Mouse (Mus musculus): ENCODE results near the gene Trio. TPM values are rescaled to one million over a fixed set of nuclear protein-coding genes. Genes with fewer than 3 reads are reported as not detected.

Trio gene
- polyA plus RNA-seq, 1 experiment: 24.7 TPM

- no peak overlapping the region for H3K27ac ChIP-seq (ENCODE audit: control insufficient read depth, insufficient read depth, low read depth, low read length, poor library complexity)
- H3K4me1 ChIP-seq (ENCODE audit: control insufficient read depth, insufficient read depth, low read length): no peaks in the 10 kb centered on the region; the same call in 1 of the 2 replicates
- TF ChIP-seq CTCF (IDR thresholded peaks at IDR 0.05; ENCODE audit: control insufficient read depth, insufficient read depth, low read length) (no peak), POLR2A (IDR thresholded peaks at IDR 0.05; ENCODE audit: borderline replicate concordance, control insufficient read depth, low read depth, low read length) (no peak)
- 79% methylated on average over 6 of the region's 6 CpGs for WGBS
- H3K4me3 ChIP-seq (replicated peaks; ENCODE audit: control insufficient read depth, low read depth, low read length): no peak overlapping the region
Observed at GRCm38 (mm10) chr15:27793284-27793683, 232.4 kb downstream of the Trio start.

- 78% methylated on average over 11 of the region's 11 CpGs for WGBS
- Histone ChIP-seq H3K4me1 (ENCODE audit: control insufficient read depth, insufficient read depth, low read length) (no peaks in the 10 kb centered on the region; the same call in 1 of the 2 replicates), H3K27ac (ENCODE audit: control insufficient read depth, insufficient read depth, low read depth, low read length, poor library complexity) (no peak overlapping the region), H3K4me3 (replicated peaks; ENCODE audit: control insufficient read depth, low read depth, low read length) (no peak overlapping the region)
- no peak for TF ChIP-seq CTCF (IDR thresholded peaks at IDR 0.05; ENCODE audit: control insufficient read depth, insufficient read depth, low read length)
Observed at GRCm38 (mm10) chr15:27792473-27792872, 233.2 kb downstream of the Trio start.

GRCm38 (mm10) chr15:27791141-27791540 lies 234.5 kb downstream of the Trio start:
- TF ChIP-seq CTCF (IDR thresholded peaks at IDR 0.05; ENCODE audit: control insufficient read depth, insufficient read depth, low read length) (no peak), POLR2A (IDR thresholded peaks at IDR 0.05; ENCODE audit: borderline replicate concordance, control insufficient read depth, low read depth, low read length) (no peak)
- H3K27ac ChIP-seq (ENCODE audit: control insufficient read depth, insufficient read depth, low read depth, low read length, poor library complexity): no peak overlapping the region
- no peaks in the 10 kb centered on the region; the same call in 1 of the 2 replicates for H3K4me1 ChIP-seq (ENCODE audit: control insufficient read depth, insufficient read depth, low read length)
- H3K4me3 ChIP-seq (replicated peaks; ENCODE audit: control insufficient read depth, low read depth, low read length): no peak overlapping the region
- 88% methylated on average over 5 of the region's 5 CpGs for WGBS

GRCm38 (mm10) chr15:27790699-27791098 lies 234.9 kb downstream of the Trio start:
- Histone ChIP-seq H3K4me1 (ENCODE audit: control insufficient read depth, insufficient read depth, low read length) (no peaks in the 10 kb centered on the region; the same call in 1 of the 2 replicates), H3K27ac (ENCODE audit: control insufficient read depth, insufficient read depth, low read depth, low read length, poor library complexity) (no peak overlapping the region), H3K4me3 (replicated peaks; ENCODE audit: control insufficient read depth, low read depth, low read length) (no peak overlapping the region)
- WGBS: 82% methylated on average over 6 of the region's 6 CpGs
- TF ChIP-seq CTCF (IDR thresholded peaks at IDR 0.05; ENCODE audit: control insufficient read depth, insufficient read depth, low read length) (no peak), POLR2A (IDR thresholded peaks at IDR 0.05; ENCODE audit: borderline replicate concordance, control insufficient read depth, low read depth, low read length) (no peak)

- H3K27ac ChIP-seq (ENCODE audit: control insufficient read depth, insufficient read depth, low read depth, low read length, poor library complexity): no peak overlapping the region
- no peak for TF ChIP-seq CTCF (IDR thresholded peaks at IDR 0.05; ENCODE audit: control insufficient read depth, insufficient read depth, low read length)
- TF ChIP-seq POLR2A (IDR thresholded peaks at IDR 0.05; ENCODE audit: borderline replicate concordance, control insufficient read depth, low read depth, low read length): no peak
- H3K4me3 ChIP-seq (replicated peaks; ENCODE audit: control insufficient read depth, low read depth, low read length): no peak overlapping the region
- WGBS: 69% methylated on average over 3 of the region's 3 CpGs
- peaks cover 3% of the 10 kb centered on the region for H3K4me1 ChIP-seq (ENCODE audit: control insufficient read depth, insufficient read depth, low read length)
Observed at GRCm38 (mm10) chr15:27789325-27789724, 236.3 kb downstream of the Trio start.

GRCm38 (mm10) chr15:27788122-27788759 lies 237.4 kb downstream of the Trio start:
- WGBS: 90% methylated on average over 17 of the region's 17 CpGs
- no peak overlapping the region for H3K4me3 ChIP-seq (replicated peaks; ENCODE audit: control insufficient read depth, low read depth, low read length)
- no peak overlapping the region for H3K27ac ChIP-seq (ENCODE audit: control insufficient read depth, insufficient read depth, low read depth, low read length, poor library complexity)
- TF ChIP-seq POLR2A (IDR thresholded peaks at IDR 0.05; ENCODE audit: borderline replicate concordance, control insufficient read depth, low read depth, low read length) (no peak), CTCF (IDR thresholded peaks at IDR 0.05; ENCODE audit: control insufficient read depth, insufficient read depth, low read length) (no peak)
- peaks cover 3% of the 10 kb centered on the region for H3K4me1 ChIP-seq (ENCODE audit: control insufficient read depth, insufficient read depth, low read length)

GRCm38 (mm10) chr15:27787151-27787550 lies 238.5 kb downstream of the Trio start:
- Histone ChIP-seq H3K4me3 (replicated peaks; ENCODE audit: control insufficient read depth, low read depth, low read length) (no peak overlapping the region), H3K27ac (ENCODE audit: control insufficient read depth, insufficient read depth, low read depth, low read length, poor library complexity) (no peak overlapping the region), H3K4me1 (ENCODE audit: control insufficient read depth, insufficient read depth, low read length) (peaks cover 4% of the 10 kb centered on the region)
- 81% methylated on average over 4 of the region's 4 CpGs for WGBS
- TF ChIP-seq POLR2A (IDR thresholded peaks at IDR 0.05; ENCODE audit: borderline replicate concordance, control insufficient read depth, low read depth, low read length) (no peak), CTCF (IDR thresholded peaks at IDR 0.05; ENCODE audit: control insufficient read depth, insufficient read depth, low read length) (no peak)

- TF ChIP-seq CTCF (IDR thresholded peaks at IDR 0.05; ENCODE audit: control insufficient read depth, insufficient read depth, low read length): no peak
- no peak for TF ChIP-seq POLR2A (IDR thresholded peaks at IDR 0.05; ENCODE audit: borderline replicate concordance, control insufficient read depth, low read depth, low read length)
- peaks cover 4% of the 10 kb centered on the region for H3K4me1 ChIP-seq (ENCODE audit: control insufficient read depth, insufficient read depth, low read length)
- H3K27ac ChIP-seq (ENCODE audit: control insufficient read depth, insufficient read depth, low read depth, low read length, poor library complexity): no peak overlapping the region
- no peak overlapping the region for H3K4me3 ChIP-seq (replicated peaks; ENCODE audit: control insufficient read depth, low read depth, low read length)
- WGBS: 88% methylated on average over 11 of the region's 11 CpGs
Observed at GRCm38 (mm10) chr15:27786418-27786817, 239.2 kb downstream of the Trio start.
